ENCODE assay signal across 13 mouse cellular contexts in the genomic region with DNA sequence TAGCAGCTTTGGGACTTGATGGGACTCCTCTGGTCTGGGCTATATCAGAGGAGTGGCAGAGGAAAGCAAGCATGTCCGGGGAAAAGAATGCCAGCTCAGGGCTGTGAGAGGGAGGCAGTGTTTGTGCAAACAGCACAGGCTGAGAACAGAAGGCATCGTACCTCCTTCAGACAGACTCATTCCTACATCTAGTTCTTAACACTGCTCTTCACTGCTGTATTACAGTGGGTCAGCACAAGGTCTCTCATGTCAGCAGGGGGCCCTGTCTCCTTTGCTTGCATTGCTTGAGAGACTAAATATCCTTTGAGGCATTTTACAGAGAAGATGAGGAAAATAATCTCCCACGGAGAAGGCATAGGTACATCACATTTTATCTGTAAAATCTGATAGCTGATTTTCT.
DNase-seq lines count a peak whose midpoint lies in the region; ATAC-seq lines count a peak whose summit lies in the region.
"Had no signal": no experiment of that assay in that cellular context is flagged by ENCODE, and none has a peak within 500 bp of the region (broad histone marks: within the 10 kb centered on the region; RNA-seq: fewer than 3 reads in every experiment).

No protein-coding gene starts in this region.

- H3K4me1 ChIP-seq in hindbrain, embryonic 11.5 days (replicated peaks; ENCODE audit: control insufficient read depth, insufficient read depth, low read length): no peaks in the 10 kb centered on the region
- peaks cover 5% of the 10 kb centered on the region; the same call in 1 of the 2 replicates for H3K4me1 ChIP-seq in hindbrain, embryonic 13.5 days (replicated peaks)
- H3K4me1 ChIP-seq in lung, embryonic 16.5 days (replicated peaks; ENCODE audit: control insufficient read depth, insufficient read depth, low read length): no peaks in the 10 kb centered on the region; the same call in 1 of the 2 replicates
- no peaks in the 10 kb centered on the region for H3K4me1 ChIP-seq in embryonic facial prominence, embryonic 14.5 days (ENCODE audit: control insufficient read depth, insufficient read depth, low read length)
- H3K4me1 ChIP-seq in liver, embryonic 11.5 days (replicated peaks; ENCODE audit: control insufficient read depth, insufficient read depth, low read length): no peaks in the 10 kb centered on the region

- no peaks in the 10 kb centered on the region for H3K27me3 ChIP-seq in hindbrain, embryonic 11.5 days (ENCODE audit: control insufficient read depth, insufficient read depth, low read length)
- H3K27me3 ChIP-seq in hindbrain, embryonic 13.5 days: no peaks in the 10 kb centered on the region
- H3K27me3 ChIP-seq in lung, embryonic 16.5 days (ENCODE audit: control insufficient read depth, insufficient read depth, low read depth, low read length): no peaks in the 10 kb centered on the region
- no peaks in the 10 kb centered on the region for H3K27me3 ChIP-seq in embryonic facial prominence, embryonic 14.5 days (replicated peaks; ENCODE audit: control insufficient read depth, insufficient read depth, low read length)
- no peaks in the 10 kb centered on the region for H3K27me3 ChIP-seq in liver, embryonic 11.5 days (replicated peaks; ENCODE audit: control insufficient read depth, insufficient read depth, low read length)
- H3K27me3 ChIP-seq: neural tube, embryonic 12.5 days had no signal

- H3K9ac ChIP-seq in hindbrain, embryonic 11.5 days (ENCODE audit: low read depth, low read length): no peak overlapping the region
- H3K9ac ChIP-seq in hindbrain, embryonic 13.5 days: no peak overlapping the region
- no peak overlapping the region for H3K9ac ChIP-seq in lung, embryonic 16.5 days (ENCODE audit: low read length)
- H3K9ac ChIP-seq in embryonic facial prominence, embryonic 14.5 days (ENCODE audit: low read depth, low read length): no peak overlapping the region
- H3K9ac ChIP-seq in liver, embryonic 11.5 days (ENCODE audit: low read depth, low read length): no peak overlapping the region
- H3K9ac ChIP-seq: neural tube, embryonic 12.5 days had no signal

- H3K27ac ChIP-seq in hindbrain, embryonic 11.5 days (ENCODE audit: low read depth, low read length): no peak overlapping the region
- no peak overlapping the region for H3K27ac ChIP-seq in hindbrain, embryonic 13.5 days
- H3K27ac ChIP-seq in lung, embryonic 16.5 days (ENCODE audit: low read length): no peak overlapping the region
- no peak overlapping the region for H3K27ac ChIP-seq in embryonic facial prominence, embryonic 14.5 days (replicated peaks; ENCODE audit: low read depth, low read length)
- H3K27ac ChIP-seq in liver, embryonic 11.5 days (ENCODE audit: low read depth, low read length): no peak overlapping the region
- H3K27ac ChIP-seq: neural tube, embryonic 12.5 days had no signal

- no peak overlapping the region for H3K4me3 ChIP-seq in hindbrain, embryonic 11.5 days (ENCODE audit: low read depth, low read length)
- no peak overlapping the region for H3K4me3 ChIP-seq in hindbrain, embryonic 13.5 days
- H3K4me3 ChIP-seq in lung, embryonic 16.5 days (ENCODE audit: low read length): no peak overlapping the region
- H3K4me3 ChIP-seq in embryonic facial prominence, embryonic 14.5 days (ENCODE audit: low read depth, low read length): no peak overlapping the region
- H3K4me3 ChIP-seq in liver, embryonic 11.5 days (ENCODE audit: low read depth, low read length): no peak overlapping the region
- H3K4me3 ChIP-seq: neural tube, embryonic 12.5 days had no signal

- no peak overlapping the region for H3K4me2 ChIP-seq in hindbrain, embryonic 11.5 days (replicated peaks; ENCODE audit: low read depth, low read length)
- no peak overlapping the region for H3K4me2 ChIP-seq in hindbrain, embryonic 13.5 days
- H3K4me2 ChIP-seq in lung, embryonic 16.5 days (ENCODE audit: low read depth, low read length): no peak overlapping the region
- H3K4me2 ChIP-seq in embryonic facial prominence, embryonic 14.5 days (ENCODE audit: low read depth, low read length): no peak overlapping the region
- no peak overlapping the region for H3K4me2 ChIP-seq in liver, embryonic 11.5 days
- H3K4me2 ChIP-seq: heart, embryonic 11.5 days; neural tube, embryonic 12.5 days had no signal

- peak; percentile 32 for DNase-seq in hindbrain, embryonic 11.5 days (ENCODE audit: low spot score)
- DNase-seq in lung, postnatal 4 days: no peak
- DNase-seq in embryonic facial prominence, embryonic 14.5 days (ENCODE audit: low spot score): peak; percentile 24
- DNase-seq in retina, embryonic 14.5 days (ENCODE audit: low spot score): peak; percentile 28
- DNase-seq in liver, embryonic 11.5 days (ENCODE audit: low spot score): no peak
- DNase-seq in heart, adult 18-20 months: no peak
- DNase-seq: cerebellum, adult 11 months; lung, postnatal 10 days; thymus, postnatal 25 days had no signal

- H3K9me3 ChIP-seq in hindbrain, embryonic 11.5 days (ENCODE audit: control insufficient read depth, low read length): no peaks in the 10 kb centered on the region
- no peaks in the 10 kb centered on the region for H3K9me3 ChIP-seq in hindbrain, embryonic 13.5 days
- no peaks in the 10 kb centered on the region for H3K9me3 ChIP-seq in lung, embryonic 16.5 days (ENCODE audit: control insufficient read depth, low read length)
- no peaks in the 10 kb centered on the region for H3K9me3 ChIP-seq in embryonic facial prominence, embryonic 14.5 days (ENCODE audit: control insufficient read depth, low read length)
- no peaks in the 10 kb centered on the region for H3K9me3 ChIP-seq in liver, embryonic 11.5 days (ENCODE audit: control insufficient read depth, low read length)
- H3K9me3 ChIP-seq: neural tube, embryonic 12.5 days had no signal

- H3K36me3 ChIP-seq in hindbrain, embryonic 11.5 days (ENCODE audit: control insufficient read depth, insufficient read depth, low read length): no peaks in the 10 kb centered on the region
- no peaks in the 10 kb centered on the region for H3K36me3 ChIP-seq in hindbrain, embryonic 13.5 days
- no peaks in the 10 kb centered on the region for H3K36me3 ChIP-seq in lung, embryonic 16.5 days (ENCODE audit: control insufficient read depth, insufficient read depth, low read length)
- H3K36me3 ChIP-seq in embryonic facial prominence, embryonic 14.5 days (ENCODE audit: control insufficient read depth, insufficient read depth, low read length): no peaks in the 10 kb centered on the region
- H3K36me3 ChIP-seq in liver, embryonic 11.5 days (ENCODE audit: control insufficient read depth, insufficient read depth, low read length): no peaks in the 10 kb centered on the region
- H3K36me3 ChIP-seq: neural tube, embryonic 12.5 days had no signal

- WGBS in hindbrain, embryonic 11.5 days: 53% methylated on average over 3 of the region's 3 CpGs
- WGBS in hindbrain, embryonic 13.5 days: 54% methylated on average over 3 of the region's 3 CpGs
- WGBS in lung, embryonic 16.5 days: 30% methylated on average over 3 of the region's 3 CpGs
- WGBS in embryonic facial prominence, embryonic 14.5 days: 32% methylated on average over 3 of the region's 3 CpGs
- 53% methylated on average over 3 of the region's 3 CpGs for WGBS in liver, embryonic 11.5 days

- no peak for ATAC-seq in hindbrain, embryonic 11.5 days (ENCODE audit: low FRiP score)
- no peak for ATAC-seq in hindbrain, embryonic 13.5 days (ENCODE audit: low FRiP score)
- 0 out of 2 replicates have a peak, but pooled peaks have one; percentile 45 for ATAC-seq in lung, embryonic 16.5 days (ENCODE audit: low read depth)
- ATAC-seq in embryonic facial prominence, embryonic 14.5 days (ENCODE audit: low read depth): no peak
- ATAC-seq in liver, embryonic 11.5 days (replicated peaks; ENCODE audit: low FRiP score): no peak

Comparison
In these comparisons a context has a peak if more than half of its experiments do, and no peak if none do; other contexts are left out.
1. DNase-seq: peak in hindbrain, embryonic 11.5 days (single experiment), embryonic facial prominence, embryonic 14.5 days (single experiment) and retina, embryonic 14.5 days (single experiment); none in lung, postnatal 4 days (0 of 2), liver, embryonic 11.5 days (single experiment) and heart, adult 18-20 months (0 of 2).